Mouse (Mus musculus): ENCODE measurements around the gene Hba-a1. TPM values are rescaled to one million over a fixed set of nuclear protein-coding genes. Genes with fewer than 3 reads are reported as not detected.

The Hba-a1 gene
- polyA plus RNA-seq, 1 experiment from 2014 or later, result 2,385 TPM

- no peak for ATAC-seq (ENCODE audit: low FRiP score, low read depth)
- Histone ChIP-seq H3K36me3 (no peaks in the 10 kb centered on the region), H3K9ac (no peak overlapping the region), H3K27me3 (replicated peaks) (no peaks in the 10 kb centered on the region), H3K4me2 (replicated peaks) (no peak overlapping the region), H3K4me1 (peaks cover 4% of the 10 kb centered on the region; the same call in 1 of the 2 replicates), H3K9me3 (no peaks in the 10 kb centered on the region), H3K27ac (no peak overlapping the region), H3K4me3 (no peak overlapping the region)
- WGBS, result 78% methylated on average over 5 of the region's 5 CpGs
Measured at GRCm38 (mm10) chr11:32331861-32332260, 48.5 kb downstream of the Hba-a1 start.

DNA sequence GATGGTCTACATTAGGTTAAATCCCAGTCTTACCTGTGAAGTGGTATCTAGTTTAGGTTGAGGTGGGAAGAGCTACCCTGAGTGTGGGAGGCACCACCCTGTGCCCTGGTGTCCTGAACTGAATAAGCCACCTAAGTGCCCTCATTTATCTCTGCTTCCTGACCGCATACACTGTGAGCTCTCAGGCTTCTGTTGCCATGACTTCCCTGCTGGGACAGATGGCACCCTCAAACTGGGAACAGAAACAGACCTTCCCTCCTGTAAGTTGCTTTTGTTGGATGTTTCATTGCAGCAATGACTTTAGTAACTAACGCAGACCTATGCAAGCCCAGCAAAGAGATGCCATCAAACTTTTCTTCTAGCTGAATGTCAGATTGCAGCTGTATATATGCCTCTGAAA, 49.9 kb downstream of the Hba-a1 start:
- no peak overlapping the region for H3K9ac ChIP-seq
- H3K4me1 ChIP-seq, result peaks cover 4% of the 10 kb centered on the region; the same call in 1 of the 2 replicates
- H3K4me3 ChIP-seq, result no peak overlapping the region
- no peaks in the 10 kb centered on the region for H3K27me3 ChIP-seq (replicated peaks)
- 71% methylated on average over 2 of the region's 2 CpGs for WGBS
- H3K27ac ChIP-seq, result no peak overlapping the region
- H3K36me3 ChIP-seq, result no peaks in the 10 kb centered on the region
- no peak overlapping the region for H3K4me2 ChIP-seq (replicated peaks)
- H3K9me3 ChIP-seq, result no peaks in the 10 kb centered on the region
- ATAC-seq (ENCODE audit: low FRiP score, low read depth), result no peak

Other genes starting within 250 kb of the Hba-a1 start
- gene Il9r, start 83.2 kb upstream of the Hba-a1 start, polyA plus RNA-seq (2016; fragmentation: Nextera tagmentation; extraction: Ambion mirVana), result 0.08 TPM in 1 of 2 replicates, not detected in the other
- 52.8 and 59.3 TPM in 2 replicates for gene Snrnp25, start 78.1 kb upstream of the Hba-a1 start, polyA plus RNA-seq (2016; fragmentation: Nextera tagmentation; extraction: Ambion mirVana)
- 26.4 and 32.9 TPM in 2 replicates for gene Rhbdf1, start 61.2 kb upstream of the Hba-a1 start, polyA plus RNA-seq (2016; fragmentation: Nextera tagmentation; extraction: Ambion mirVana)
- gene Mpg, start 57.0 kb upstream of the Hba-a1 start, polyA plus RNA-seq (2016; fragmentation: Nextera tagmentation; extraction: Ambion mirVana), result 30.3 and 30.7 TPM in 2 replicates
- gene Nprl3, start 15.8 kb upstream of the Hba-a1 start, polyA plus RNA-seq (2016; fragmentation: Nextera tagmentation; extraction: Ambion mirVana), result 41.9 and 46.9 TPM in 2 replicates
- 1,310 and 1,360 TPM in 2 replicates for gene Hba-x, start 7.1 kb upstream of the Hba-a1 start, polyA plus RNA-seq (2016; fragmentation: Nextera tagmentation; extraction: Ambion mirVana)
- gene Hbq1b, start 3.5 kb downstream of the Hba-a1 start, polyA plus RNA-seq (2016; fragmentation: Nextera tagmentation; extraction: Ambion mirVana), result 3.2 and 3.3 TPM in 2 replicates
- 5,164 and 5,594 TPM in 2 replicates for gene Hba-a2, start 13.0 kb downstream of the Hba-a1 start, polyA plus RNA-seq (2016; fragmentation: Nextera tagmentation; extraction: Ambion mirVana)
- 0.41 and 0.65 TPM in 2 replicates for gene Hbq1a, start 16.6 kb downstream of the Hba-a1 start, polyA plus RNA-seq (2016; fragmentation: Nextera tagmentation; extraction: Ambion mirVana)
- 24.6 and 25.0 TPM in 2 replicates for gene Sh3pxd2b, start 64.3 kb downstream of the Hba-a1 start, polyA plus RNA-seq (2016; fragmentation: Nextera tagmentation; extraction: Ambion mirVana)
- 57.4 and 60.6 TPM in 2 replicates for gene Ubtd2, start 171.9 kb downstream of the Hba-a1 start, polyA plus RNA-seq (2016; fragmentation: Nextera tagmentation; extraction: Ambion mirVana)
- 0.51 TPM in 1 of 2 replicates, not detected in the other for gene Efcab9, start 248.6 kb downstream of the Hba-a1 start, polyA plus RNA-seq (2016; fragmentation: Nextera tagmentation; extraction: Ambion mirVana)
- gene Stk10, start 249.8 kb downstream of the Hba-a1 start, polyA plus RNA-seq (2016; fragmentation: Nextera tagmentation; extraction: Ambion mirVana), result 3.2 and 4.1 TPM in 2 replicates